Mouse (Mus musculus) testis, adult 2 months (tissue): ENCODE data around the gene Aurkb.

Experiments used
- CTCF ChIP-seq: fragments of 200-500 bp; IDR thresholded peaks from 2 replicates; pipeline ENCODE4 v1.5.1; 2012; ENCODE audit warnings: low read depth, mild to moderate bottlenecking, inconsistent platforms, low read length, moderate library complexity; ENCODE audit not compliant: control insufficient read depth, insufficient read depth, insufficient replicate concordance
- POLR2A ChIP-seq: fragments of 200-500 bp; IDR thresholded peaks from 2 replicates; pipeline ENCODE4 v1.6.1; 2012; ENCODE audit warnings: low read depth, mild to moderate bottlenecking, inconsistent platforms, low read length, moderate library complexity; ENCODE audit not compliant: control insufficient read depth

DNA sequence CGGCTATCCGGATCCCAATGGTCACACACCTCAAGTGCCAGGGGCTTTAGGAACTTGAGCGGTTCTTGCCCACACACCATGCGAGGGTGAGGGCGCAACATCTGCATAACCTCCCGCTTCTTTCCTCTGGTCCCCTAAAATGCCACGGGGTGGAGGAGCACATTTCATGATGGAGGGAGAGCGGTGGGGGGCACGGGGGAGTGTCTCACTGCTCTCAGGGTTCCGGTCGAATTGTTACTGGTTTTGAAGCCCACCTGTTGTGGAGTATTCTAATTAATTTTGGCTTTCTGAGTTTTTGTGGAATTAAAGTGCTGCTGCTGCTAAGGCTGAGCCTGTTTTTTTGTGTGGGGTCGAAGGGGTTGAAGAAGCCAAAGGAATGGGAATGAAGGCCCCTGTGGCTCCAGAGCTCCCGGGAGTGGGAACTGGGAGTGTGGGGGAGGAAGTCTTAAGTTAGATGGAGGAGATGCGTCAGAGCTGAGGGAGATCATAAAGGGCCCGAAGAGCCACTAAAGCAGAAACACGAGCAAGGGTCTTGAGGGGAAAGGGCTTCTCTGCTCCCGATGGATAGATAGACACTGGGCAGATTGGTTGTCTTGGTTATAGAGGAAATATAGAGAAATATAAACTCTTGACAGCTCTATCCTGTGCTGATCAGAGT is 15.9 kb downstream of the Aurkb start:
- TF ChIP-seq POLR2A (no peak), CTCF (no peak)
